Mouse (Mus musculus) embryonic fibroblast, embryonic 13.5 days (primary cell): ENCODE results near the gene Fam89b. TPM values are rescaled to one million over a fixed set of nuclear protein-coding genes. Genes with fewer than 3 reads are reported as not detected.
"Not testable (repeated sequence)": the region's sequence is repeated elsewhere in the genome, so short reads cannot be mapped to it uniquely, and the experiment has no call there.

Source experiments
- H3K27ac ChIP-seq: 2 replicates; pipeline ENCODE4 v1.5.1; 2012; ENCODE audit warnings: low read length, control low read depth, inconsistent platforms; ENCODE audit not compliant: insufficient read depth
- H3K4me1 ChIP-seq: 2 replicates; pipeline ENCODE4 v1.6.1; 2011; ENCODE audit warnings: low read length; ENCODE audit not compliant: control insufficient read depth, insufficient read depth
- H3K4me3 ChIP-seq: 2 replicates; pipeline ENCODE4 v1.5.1; 2011; ENCODE audit warnings: mild to moderate bottlenecking, control low read depth, low read length; ENCODE audit not compliant: insufficient read depth
- CTCF ChIP-seq: IDR thresholded peaks from 2 replicates; pipeline ENCODE4 v1.5.1; 2011; ENCODE audit warnings: mild to moderate bottlenecking, control low read depth, low read length, moderate library complexity, borderline replicate concordance; ENCODE audit not compliant: insufficient read depth
- POLR2A ChIP-seq: IDR thresholded peaks from 2 replicates; pipeline ENCODE4 v1.6.1; 2011; ENCODE audit warnings: low read depth, mild to moderate bottlenecking, control low read depth, low read length, moderate library complexity
- polyA plus RNA-seq: library from polyadenylated mRNA; stranded (reverse); fragments of >200 nt; gene quantifications from 2 replicates; pipeline ENCODE4 v1.2.4, GENCODE M21; 2011; ENCODE audit warnings: low read depth; ENCODE audit not compliant: missing spikeins, insufficient read length

Fam89b gene
- polyA plus RNA-seq, 1 experiment, result 54.8 TPM

GRCm38 (mm10) chr19:5692086-5692912, 37.2 kb downstream of the Fam89b start:
- TF ChIP-seq CTCF (no peak), POLR2A (no peak)
- no peak overlapping the region for H3K27ac ChIP-seq
- H3K4me3 ChIP-seq, result peak overlapping the region; percentile 86
- H3K4me1 ChIP-seq, result peaks cover 4% of the 10 kb centered on the region; the same call in 1 of the 2 replicates

GRCm38 (mm10) chr19:5691601-5692000, 37.9 kb downstream of the Fam89b start:
- no peak overlapping the region for H3K27ac ChIP-seq
- no peak for TF ChIP-seq POLR2A
- TF ChIP-seq CTCF, result no peak
- H3K4me1 ChIP-seq, result peaks cover 7% of the 10 kb centered on the region; the same call in 1 of the 2 replicates
- peak overlapping the region; percentile 86 for H3K4me3 ChIP-seq

- TF ChIP-seq POLR2A (no peak), CTCF (no peak)
- Histone ChIP-seq H3K4me1 (peaks cover 7% of the 10 kb centered on the region; the same call in 1 of the 2 replicates), H3K4me3 (peak overlapping the region; percentile 86), H3K27ac (no peak overlapping the region)
Observed at GRCm38 (mm10) chr19:5690343-5690735, 39.1 kb downstream of the Fam89b start.

- H3K4me1 ChIP-seq, result peaks cover 7% of the 10 kb centered on the region; the same call in 1 of the 2 replicates
- no peak; the same call in 1 of the 2 replicates for TF ChIP-seq POLR2A
- TF ChIP-seq CTCF, result no peak
- H3K27ac ChIP-seq, result peak overlapping the region; percentile 92
- peak overlapping the region; percentile 86 for H3K4me3 ChIP-seq
Observed at GRCm38 (mm10) chr19:5689565-5690342, 39.7 kb downstream of the Fam89b start.

- H3K4me3 ChIP-seq, result peak overlapping the region; percentile 86
- TF ChIP-seq CTCF, result no peak
- TF ChIP-seq POLR2A, result no peak
- H3K27ac ChIP-seq, result peak overlapping the region; percentile 92
- peaks cover 7% of the 10 kb centered on the region; the same call in 1 of the 2 replicates for H3K4me1 ChIP-seq
Observed at GRCm38 (mm10) chr19:5689088-5689428, 40.4 kb downstream of the Fam89b start.

- H3K4me1 ChIP-seq, result peaks cover 7% of the 10 kb centered on the region; the same call in 1 of the 2 replicates
Observed at GRCm38 (mm10) chr19:5688200-5689087, 41.0 kb downstream of the Fam89b start, which contains the start of the genes Map3k11 and Pcnx3. Map3k11 (plus strand) TSS chr19:5688742. Pcnx3 (minus strand) TSS chr19:5688908.

GRCm38 (mm10) chr19:5687738-5688137, 41.7 kb downstream of the Fam89b start:
- peaks cover 7% of the 10 kb centered on the region; the same call in 1 of the 2 replicates for H3K4me1 ChIP-seq
- H3K4me3 ChIP-seq, result peak overlapping the region; percentile 86
- H3K27ac ChIP-seq, result peak overlapping the region; percentile 70; the same call in 1 of the 2 replicates
- no peak for TF ChIP-seq POLR2A
- TF ChIP-seq CTCF, result no peak

More at GRCm38 (mm10) chr19:5688200-5689087, 41.0 kb downstream of the Fam89b start, which contains the start of the genes Map3k11 and Pcnx3:
- TF ChIP-seq CTCF (no peak), POLR2A (peak; percentile 54; the same call in 1 of the 2 replicates)
- Histone ChIP-seq H3K27ac (peak within 1 kb of the TSS; percentile 92), H3K4me3 (peak within 1 kb of the TSS; percentile 86)

- not testable (repeated sequence) for H3K27ac ChIP-seq, H3K4me3 ChIP-seq
Observed at GRCm38 (mm10) chr19:5686954-5687353, 42.5 kb downstream of the Fam89b start.

GRCm38 (mm10) chr19:5686437-5686836, 43.0 kb downstream of the Fam89b start:
- TF ChIP-seq CTCF, result no peak
- TF ChIP-seq POLR2A, result no peak
- Histone ChIP-seq H3K4me3 (no peak overlapping the region), H3K27ac (no peak overlapping the region), H3K4me1 (0 out of 2 replicates have a peak, but pooled peaks cover 5% of the 10 kb centered on the region)

More at GRCm38 (mm10) chr19:5686954-5687353, 42.5 kb downstream of the Fam89b start:
- not testable (repeated sequence) for H3K4me1 ChIP-seq
